Mouse (Mus musculus) cortical plate, adult 2 months (tissue): ENCODE data around the gene 9330182L06Rik.

ENCODE experiments used
- CTCF ChIP-seq: fragments of 200-500 bp; IDR thresholded peaks from 2 replicates; pipeline ENCODE4 v1.5.1; 2011; ENCODE audit warnings: mild to moderate bottlenecking, control low read depth, low read length; ENCODE audit not compliant: insufficient read depth; ENCODE audit errors: extremely low read depth
- POLR2A ChIP-seq: fragments of 200-500 bp; IDR thresholded peaks from 2 replicates; pipeline ENCODE4 v1.6.1; 2011; ENCODE audit warnings: mild to moderate bottlenecking, low read length, control low read depth; ENCODE audit not compliant: insufficient read depth; ENCODE audit errors: extremely low read depth

DNA sequence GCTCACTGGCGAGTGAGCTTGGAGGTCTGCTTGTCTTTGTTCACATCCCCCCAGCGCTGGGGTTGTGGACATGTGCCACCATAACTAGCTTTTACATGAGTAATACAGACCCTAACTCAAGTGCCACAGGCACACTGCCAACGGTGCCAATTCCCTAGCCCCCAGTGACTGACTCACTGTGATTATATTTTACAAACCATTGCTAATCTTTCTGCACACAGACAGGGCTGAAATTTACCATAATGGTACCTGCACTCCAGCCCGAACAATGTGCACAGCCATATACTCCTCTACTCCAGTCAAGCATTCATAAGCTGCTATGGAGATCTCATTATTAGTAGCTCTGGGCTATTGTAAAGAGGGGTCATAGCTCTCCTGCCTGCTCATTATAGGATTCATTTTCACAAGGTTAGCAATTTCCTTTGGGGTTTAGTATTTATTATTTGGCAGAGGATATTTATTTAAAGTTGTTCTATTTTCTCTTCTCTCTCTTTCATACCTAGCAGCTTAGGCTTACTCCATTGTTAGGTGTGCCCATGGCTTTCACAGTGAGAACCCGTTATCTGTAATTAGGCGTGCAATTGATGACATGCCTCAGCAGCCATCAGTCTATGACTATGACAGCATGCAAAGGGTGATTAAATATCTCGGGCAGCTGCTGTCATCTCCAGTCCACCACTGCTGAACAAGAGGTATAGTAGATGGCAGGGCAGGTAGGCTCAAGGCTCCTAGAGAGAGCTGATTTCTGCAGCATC lies 73.0 kb downstream of the 9330182L06Rik start:
- TF ChIP-seq CTCF (no peak), POLR2A (no peak)
